11 mouse cellular contexts compared by ENCODE assay signal in genomic region chr9:30953287-30953686, GRCm38 (mm10). TPM values are rescaled to one million over a fixed set of nuclear protein-coding genes. Genes with fewer than 3 reads are reported as not detected.
DNase-seq lines count a peak whose midpoint lies in the region; ATAC-seq and TF ChIP-seq lines count a peak whose summit lies in the region.
"Had no signal": no experiment of that assay in that cellular context is flagged by ENCODE, and none has a peak within 500 bp of the region (broad histone marks: within the 10 kb centered on the region; RNA-seq: fewer than 3 reads in every experiment).

No protein-coding gene starts in this region.

- ATAC-seq in hindbrain, embryonic 11.5 days (ENCODE audit: low FRiP score) = no peak
- ATAC-seq in hindbrain, embryonic 16.5 days = no peak
- peak; percentile 48; the same call in 1 of the 2 replicates for ATAC-seq in embryonic facial prominence, embryonic 14.5 days (ENCODE audit: low read depth)
- peak; percentile 36 for ATAC-seq in stomach, postnatal 0 days (ENCODE audit: low FRiP score, low TSS enrichment)

- no peak overlapping the region for H3K9ac ChIP-seq in hindbrain, embryonic 11.5 days (ENCODE audit: low read depth, low read length)
- H3K9ac ChIP-seq in hindbrain, embryonic 16.5 days (ENCODE audit: low read depth, low read length) = no peak overlapping the region
- no peak overlapping the region for H3K9ac ChIP-seq in embryonic facial prominence, embryonic 14.5 days (ENCODE audit: low read depth, low read length)
- H3K9ac ChIP-seq in stomach, postnatal 0 days (ENCODE audit: low read length) = no peak overlapping the region
- H3K9ac ChIP-seq: embryonic facial prominence, embryonic 12.5 days; neural tube, embryonic 15.5 days had no signal

- peak; percentile 71 for TF ChIP-seq CTCF in stomach, postnatal 0 days (IDR thresholded peaks at IDR 0.05; ENCODE audit: low read depth)

- no peaks in the 10 kb centered on the region for H3K36me3 ChIP-seq in hindbrain, embryonic 11.5 days (ENCODE audit: control insufficient read depth, insufficient read depth, low read length)
- no peaks in the 10 kb centered on the region for H3K36me3 ChIP-seq in hindbrain, embryonic 16.5 days (ENCODE audit: control insufficient read depth, insufficient read depth, low read length)
- no peaks in the 10 kb centered on the region for H3K36me3 ChIP-seq in embryonic facial prominence, embryonic 14.5 days (ENCODE audit: control insufficient read depth, insufficient read depth, low read length)
- H3K36me3 ChIP-seq in stomach, postnatal 0 days (ENCODE audit: control insufficient read depth, insufficient read depth, low read length) = no peaks in the 10 kb centered on the region
- H3K36me3 ChIP-seq: embryonic facial prominence, embryonic 12.5 days; neural tube, embryonic 15.5 days had no signal

- no peaks in the 10 kb centered on the region for H3K9me3 ChIP-seq in hindbrain, embryonic 11.5 days (ENCODE audit: control insufficient read depth, low read length)
- H3K9me3 ChIP-seq in hindbrain, embryonic 16.5 days (ENCODE audit: control insufficient read depth, low read length) = no peaks in the 10 kb centered on the region
- no peaks in the 10 kb centered on the region for H3K9me3 ChIP-seq in embryonic facial prominence, embryonic 14.5 days (ENCODE audit: control insufficient read depth, low read length)
- no peaks in the 10 kb centered on the region for H3K9me3 ChIP-seq in stomach, postnatal 0 days (ENCODE audit: control insufficient read depth, low read length)
- H3K9me3 ChIP-seq: embryonic facial prominence, embryonic 12.5 days; neural tube, embryonic 15.5 days had no signal

- H3K27ac ChIP-seq in hindbrain, embryonic 11.5 days (ENCODE audit: low read depth, low read length) = no peak overlapping the region
- no peak overlapping the region for H3K27ac ChIP-seq in hindbrain, embryonic 16.5 days (ENCODE audit: low read depth, low read length)
- H3K27ac ChIP-seq in embryonic facial prominence, embryonic 14.5 days (replicated peaks; ENCODE audit: low read depth, low read length) = no peak overlapping the region
- no peak overlapping the region for H3K27ac ChIP-seq in stomach, postnatal 0 days (replicated peaks)
- H3K27ac ChIP-seq: embryonic facial prominence, embryonic 12.5 days; macrophage; neural tube, embryonic 15.5 days had no signal

- TF ChIP-seq EP300 in stomach, postnatal 0 days (optimal IDR thresholded peaks at IDR 0.05) = no peak

- no peak overlapping the region for H3K4me3 ChIP-seq in hindbrain, embryonic 11.5 days (ENCODE audit: low read depth, low read length)
- H3K4me3 ChIP-seq in hindbrain, embryonic 16.5 days (ENCODE audit: low read length) = no peak overlapping the region
- no peak overlapping the region for H3K4me3 ChIP-seq in embryonic facial prominence, embryonic 14.5 days (ENCODE audit: low read depth, low read length)
- H3K4me3 ChIP-seq in stomach, postnatal 0 days (ENCODE audit: low read depth, low read length) = no peak overlapping the region
- H3K4me3 ChIP-seq: embryonic facial prominence, embryonic 12.5 days; neural tube, embryonic 15.5 days had no signal

- WGBS in hindbrain, embryonic 11.5 days = 62% methylated on average over 8 of the region's 8 CpGs
- WGBS in hindbrain, embryonic 16.5 days = 59% methylated on average over 8 of the region's 8 CpGs
- 51% methylated on average over 7 of the region's 8 CpGs for WGBS in embryonic facial prominence, embryonic 14.5 days
- 49% methylated on average over 8 of the region's 8 CpGs for WGBS in stomach, postnatal 0 days

- DNase-seq in hindbrain, embryonic 11.5 days (ENCODE audit: low spot score) = peak; percentile 18
- peak; percentile 19 for DNase-seq in thymus, postnatal 0 days (ENCODE audit: low spot score)
- DNase-seq in thymus, adult 18-20 months = no peak
- DNase-seq in embryonic facial prominence, embryonic 14.5 days (ENCODE audit: low spot score) = peak; percentile 51
- DNase-seq in stomach, postnatal 0 days (ENCODE audit: low spot score) = peak; percentile 38
- DNase-seq in testis, postnatal 10 days (ENCODE audit: low spot score) = no peak
- no peak for DNase-seq in layer of hippocampus, adult 18-20 months (ENCODE audit: low spot score in 2 of 2)

- H3K4me2 ChIP-seq in hindbrain, embryonic 11.5 days (replicated peaks; ENCODE audit: low read depth, low read length) = no peak overlapping the region
- no peak overlapping the region for H3K4me2 ChIP-seq in hindbrain, embryonic 16.5 days (ENCODE audit: low read length)
- H3K4me2 ChIP-seq in embryonic facial prominence, embryonic 14.5 days (ENCODE audit: low read depth, low read length) = no peak overlapping the region
- no peak overlapping the region for H3K4me2 ChIP-seq in stomach, postnatal 0 days (replicated peaks; ENCODE audit: low read depth)
- H3K4me2 ChIP-seq: embryonic facial prominence, embryonic 12.5 days; neural tube, embryonic 15.5 days had no signal

- H3K4me1 ChIP-seq in hindbrain, embryonic 11.5 days (replicated peaks; ENCODE audit: control insufficient read depth, insufficient read depth, low read length) = no peaks in the 10 kb centered on the region
- H3K4me1 ChIP-seq in hindbrain, embryonic 16.5 days (ENCODE audit: control insufficient read depth, insufficient read depth, low read depth, low read length) = no peaks in the 10 kb centered on the region; the same call in 1 of the 2 replicates
- peaks cover 6% of the 10 kb centered on the region; the same call in 1 of the 2 replicates for H3K4me1 ChIP-seq in embryonic facial prominence, embryonic 14.5 days (ENCODE audit: control insufficient read depth, insufficient read depth, low read length)
- H3K4me1 ChIP-seq in stomach, postnatal 0 days (replicated peaks; ENCODE audit: control insufficient read depth, insufficient read depth) = no peaks in the 10 kb centered on the region

- H3K27me3 ChIP-seq in hindbrain, embryonic 11.5 days (ENCODE audit: control insufficient read depth, insufficient read depth, low read length) = no peaks in the 10 kb centered on the region
- no peaks in the 10 kb centered on the region for H3K27me3 ChIP-seq in hindbrain, embryonic 16.5 days (replicated peaks; ENCODE audit: control insufficient read depth, insufficient read depth, low read length)
- no peaks in the 10 kb centered on the region for H3K27me3 ChIP-seq in embryonic facial prominence, embryonic 14.5 days (replicated peaks; ENCODE audit: control insufficient read depth, insufficient read depth, low read length)
- H3K27me3 ChIP-seq in stomach, postnatal 0 days (ENCODE audit: control insufficient read depth, insufficient read depth, low read length) = no peaks in the 10 kb centered on the region; the same call in 1 of the 2 replicates
- H3K27me3 ChIP-seq: embryonic facial prominence, embryonic 12.5 days; neural tube, embryonic 15.5 days had no signal

RNA-seq across cellular contexts. Expression of gene Adamts8, which starts 10.9 kb away (rescaled TPM):
- polyA plus RNA-seq in hindbrain, embryonic 11.5 days (2014; fragmentation: Nextera tagmentation; extraction: Ambion mirVana) = 1.4 and 1.5 TPM in 2 replicates
- 1.8 and 2.8 TPM in 2 replicates for polyA plus RNA-seq in hindbrain, embryonic 16.5 days (2015; fragmentation: Nextera tagmentation; extraction: Ambion mirVana)
- 0.57 and 0.70 TPM in 2 replicates for polyA plus RNA-seq in thymus, postnatal 0 days (2015; fragmentation: Nextera tagmentation; extraction: Ambion mirVana)
- polyA plus RNA-seq in embryonic facial prominence, embryonic 14.5 days (2014; fragmentation: Nextera tagmentation; extraction: Ambion mirVana) = 3.9 and 4.1 TPM in 2 replicates
- 7.8 and 8.8 TPM in 2 replicates for polyA plus RNA-seq in stomach, postnatal 0 days (2015; fragmentation: Nextera tagmentation; extraction: Ambion mirVana)
- 1 to 10 TPM; 4.2 to 4.6 TPM for total RNA-seq in layer of hippocampus, adult 18-20 months (2021)
- polyA plus RNA-seq: macrophage had no signal

RNA-seq across cellular contexts. Expression of gene Adamts15, which starts 31.0 kb away (rescaled TPM):
- 3.4 and 3.9 TPM in 2 replicates for polyA plus RNA-seq in hindbrain, embryonic 11.5 days (2014; fragmentation: Nextera tagmentation; extraction: Ambion mirVana)
- polyA plus RNA-seq in hindbrain, embryonic 16.5 days (2015; fragmentation: Nextera tagmentation; extraction: Ambion mirVana) = 6.2 and 7.6 TPM in 2 replicates
- polyA plus RNA-seq in thymus, postnatal 0 days (2015; fragmentation: Nextera tagmentation; extraction: Ambion mirVana) = 0.34 and 0.51 TPM in 2 replicates
- 18.9 and 20.7 TPM in 2 replicates for polyA plus RNA-seq in embryonic facial prominence, embryonic 14.5 days (2014; fragmentation: Nextera tagmentation; extraction: Ambion mirVana)
- 1.9 and 2.6 TPM in 2 replicates for polyA plus RNA-seq in stomach, postnatal 0 days (2015; fragmentation: Nextera tagmentation; extraction: Ambion mirVana)
- 1 to 10 TPM; 3.1 to 4.4 TPM for total RNA-seq in layer of hippocampus, adult 18-20 months (2021)

Comparison
In these comparisons a context has a peak if more than half of its experiments do, and no peak if none do; other contexts are left out.
1. DNase-seq: peak in hindbrain, embryonic 11.5 days (single experiment), thymus, postnatal 0 days (single experiment), embryonic facial prominence, embryonic 14.5 days (single experiment) and stomach, postnatal 0 days (single experiment); none in thymus, adult 18-20 months (0 of 2), testis, postnatal 10 days (single experiment) and layer of hippocampus, adult 18-20 months (0 of 2).
2. ATAC-seq: peak in embryonic facial prominence, embryonic 14.5 days (single experiment) and stomach, postnatal 0 days (single experiment); none in hindbrain, embryonic 11.5 days (single experiment) and hindbrain, embryonic 16.5 days (single experiment).